Mouse (Mus musculus): ENCODE measurements around the gene Olfr1410. TPM values are rescaled to one million over a fixed set of nuclear protein-coding genes. Genes with fewer than 3 reads are reported as not detected.

Olfr1410 gene
- not detected in 2 replicates for polyA plus RNA-seq (2015; fragmentation: Nextera tagmentation; extraction: Ambion mirVana)

GRCm38 (mm10) chr1:92605482-92605881, at the start of gene Olfr1410:
Gene Olfr1410 (plus strand): TSS chr1:92605782.

GRCm38 (mm10) chr1:92571022-92571421, 34.6 kb upstream of the Olfr1410 start, which contains the start of gene Olfr1413:
Gene Olfr1413 (plus strand): TSS chr1:92571322.

GRCm38 (mm10) chr1:92585479-92585878, 20.1 kb upstream of the Olfr1410 start, which contains the start of gene Olfr1412:
Gene Olfr1412 (plus strand): TSS chr1:92585779.

GRCm38 (mm10) chr1:92594111-92594510, 11.5 kb upstream of the Olfr1410 start, which contains the start of gene Olfr1411:
Gene Olfr1411 (plus strand): TSS chr1:92594411.

GRCm38 (mm10) chr1:92617488-92617887, 11.9 kb downstream of the Olfr1410 start, which contains the start of gene Olfr12:
Gene Olfr12 (plus strand): TSS chr1:92617788.

GRCm38 (mm10) chr1:92641514-92642272, 36.1 kb downstream of the Olfr1410 start, which contains the start of gene Cops9:
Gene Cops9 (minus strand): TSS chr1:92641985.

GRCm38 (mm10) chr1:92648673-92649072, 43.1 kb downstream of the Olfr1410 start, which contains the start of gene Otos:
Gene Otos (minus strand): TSS chr1:92648841.

Other genes with a start within 250 kb of the Olfr1410 start
- gene Ndufa10, start 131.9 kb upstream of the Olfr1410 start, polyA plus RNA-seq (2015; fragmentation: Nextera tagmentation; extraction: Ambion mirVana), result 386 and 399 TPM in 2 replicates
- gene Olfr1416, start 120.7 kb upstream of the Olfr1410 start, polyA plus RNA-seq (2015; fragmentation: Nextera tagmentation; extraction: Ambion mirVana), result not detected in 2 replicates
- not detected in 2 replicates for gene Olfr1415, start 109.7 kb upstream of the Olfr1410 start, polyA plus RNA-seq (2015; fragmentation: Nextera tagmentation; extraction: Ambion mirVana)
- gene Olfr1414, start 87.1 kb upstream of the Olfr1410 start, polyA plus RNA-seq (2015; fragmentation: Nextera tagmentation; extraction: Ambion mirVana), result not detected in 2 replicates
- gene Olfr1413, start 34.5 kb upstream of the Olfr1410 start, polyA plus RNA-seq (2015; fragmentation: Nextera tagmentation; extraction: Ambion mirVana), result not detected in 2 replicates
- gene Olfr1412, start 20.0 kb upstream of the Olfr1410 start, polyA plus RNA-seq (2015; fragmentation: Nextera tagmentation; extraction: Ambion mirVana), result not detected in 2 replicates
- gene Olfr1411, start 11.4 kb upstream of the Olfr1410 start, polyA plus RNA-seq (2015; fragmentation: Nextera tagmentation; extraction: Ambion mirVana), result not detected in 2 replicates
- not detected in 2 replicates for gene Olfr12, start 12.0 kb downstream of the Olfr1410 start, polyA plus RNA-seq (2015; fragmentation: Nextera tagmentation; extraction: Ambion mirVana)
- 711 and 736 TPM in 2 replicates for gene Cops9, start 36.2 kb downstream of the Olfr1410 start, polyA plus RNA-seq (2015; fragmentation: Nextera tagmentation; extraction: Ambion mirVana)
- gene Otos, start 43.1 kb downstream of the Olfr1410 start, polyA plus RNA-seq (2015; fragmentation: Nextera tagmentation; extraction: Ambion mirVana), result 0.68 and 0.70 TPM in 2 replicates
- gene Gpc1, start 225.9 kb downstream of the Olfr1410 start, polyA plus RNA-seq (2015; fragmentation: Nextera tagmentation; extraction: Ambion mirVana), result 54.3 and 63.1 TPM in 2 replicates